Mouse (Mus musculus): ENCODE data around the gene Parn.

Gene Parn

DNA sequence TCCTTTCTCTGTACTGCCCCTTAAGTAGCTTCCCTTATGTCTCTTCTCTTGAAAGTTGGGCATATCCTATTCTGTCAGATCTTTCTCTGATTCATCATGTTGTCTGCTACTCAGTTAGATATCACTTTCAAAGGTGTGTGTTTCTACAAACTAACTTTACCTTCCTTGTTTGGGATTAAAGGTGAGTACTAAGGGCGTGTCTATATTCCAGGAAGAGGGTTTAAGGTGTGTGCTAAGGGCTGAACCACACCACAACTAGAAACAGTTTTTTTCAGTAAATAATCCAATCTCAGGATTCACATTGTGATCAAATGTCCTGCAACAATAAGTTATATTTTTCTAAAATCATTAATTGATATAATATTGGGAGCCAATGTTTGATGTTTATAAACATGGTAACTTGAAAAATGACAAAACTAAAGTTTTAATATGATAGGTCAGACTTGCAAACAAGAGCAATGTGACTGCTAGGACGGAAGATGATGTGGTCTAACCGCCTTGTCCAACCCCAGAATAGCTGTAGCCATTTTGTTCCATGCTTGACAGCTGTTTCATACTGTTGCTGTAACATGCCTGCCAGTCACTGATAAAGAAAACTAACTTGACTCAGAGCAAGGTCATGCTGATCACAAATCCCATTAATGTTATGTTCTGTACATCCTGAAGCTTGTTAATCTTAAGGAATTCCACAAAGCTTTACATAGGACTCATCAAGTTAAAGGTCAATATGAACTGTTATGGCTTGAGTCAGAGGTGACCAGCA lies 46.0 kb downstream of the Parn start:
- DNase-seq, result no peak

DNA sequence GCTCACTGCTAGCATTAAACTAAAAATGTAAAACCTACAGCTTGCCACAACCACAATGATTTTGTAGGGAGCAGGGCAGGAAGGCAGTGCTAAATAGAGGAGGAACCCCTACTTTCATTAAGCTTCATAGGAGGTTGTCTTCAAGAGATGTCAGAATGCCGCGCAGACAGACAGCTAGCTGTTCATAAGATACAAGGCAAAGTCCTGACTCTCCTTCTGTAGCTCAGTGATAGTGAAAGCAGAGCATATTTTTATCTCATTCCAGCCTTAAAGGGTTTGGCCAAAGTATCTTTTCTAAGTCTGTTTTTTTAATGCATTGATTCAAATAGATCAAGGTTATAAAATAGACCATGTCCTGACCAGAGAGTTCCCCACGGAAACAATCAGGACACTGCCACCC lies 47.8 kb downstream of the Parn start:
- DNase-seq, result no peak

DNA sequence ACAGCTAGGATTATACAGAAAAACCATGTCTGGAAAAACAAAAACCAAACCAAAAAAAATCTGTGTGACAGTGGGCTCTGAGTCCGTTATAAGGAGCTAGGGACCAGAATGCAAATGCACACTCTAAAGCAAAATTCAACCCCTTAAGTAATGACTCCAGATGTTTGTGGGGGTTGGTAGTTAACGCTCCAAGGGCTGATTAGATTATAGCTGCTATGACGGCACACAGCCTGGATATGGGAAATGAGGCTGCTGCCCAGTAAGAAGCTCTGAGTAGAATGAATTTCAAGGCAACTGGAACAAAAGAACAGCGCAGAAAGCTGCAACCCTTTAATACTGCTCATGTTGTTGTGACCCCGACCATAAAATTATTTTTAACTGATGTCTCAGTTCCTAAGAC lies 52.7 kb downstream of the Parn start:
- DNase-seq, result no peak

DNA sequence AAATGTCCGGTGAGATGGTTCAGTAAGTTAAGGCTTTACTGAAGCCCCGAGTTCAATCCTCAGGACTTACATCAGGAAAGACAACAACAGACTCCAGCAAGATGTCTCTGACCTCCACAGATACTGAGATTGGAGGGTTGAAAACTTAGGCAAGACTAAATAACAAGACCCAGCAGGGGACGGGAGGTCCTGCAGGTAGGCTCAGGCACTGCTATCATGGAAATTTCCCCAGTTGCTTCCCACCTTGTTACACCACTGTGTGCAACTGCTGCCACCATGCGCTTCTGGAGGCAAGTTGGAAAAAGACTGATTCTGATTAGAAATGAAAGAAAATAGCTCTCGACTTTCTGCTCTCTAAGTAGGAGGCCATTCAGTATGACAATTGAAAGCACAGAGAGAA lies 55.4 kb downstream of the Parn start:
- DNase-seq, result no peak

DNA sequence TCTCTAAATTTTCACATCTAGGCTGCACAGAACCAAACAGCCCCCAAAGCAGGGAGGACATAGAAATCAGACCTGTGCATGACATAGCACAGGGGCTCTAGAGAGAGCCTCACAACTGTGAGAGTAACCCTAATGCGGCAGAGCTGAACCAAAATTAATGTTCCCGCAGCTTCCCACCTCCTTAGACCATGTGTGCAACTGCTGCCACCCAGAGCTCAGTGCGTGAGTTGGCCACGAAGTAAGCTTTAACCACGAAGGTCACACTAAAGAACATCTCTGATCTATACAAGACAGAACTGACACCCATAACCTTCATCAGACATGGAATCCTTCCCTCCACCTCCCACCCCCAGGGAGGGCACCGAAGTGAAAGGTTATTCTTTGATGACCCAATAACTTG lies 55.9 kb downstream of the Parn start:
- DNase-seq, result no peak

DNA sequence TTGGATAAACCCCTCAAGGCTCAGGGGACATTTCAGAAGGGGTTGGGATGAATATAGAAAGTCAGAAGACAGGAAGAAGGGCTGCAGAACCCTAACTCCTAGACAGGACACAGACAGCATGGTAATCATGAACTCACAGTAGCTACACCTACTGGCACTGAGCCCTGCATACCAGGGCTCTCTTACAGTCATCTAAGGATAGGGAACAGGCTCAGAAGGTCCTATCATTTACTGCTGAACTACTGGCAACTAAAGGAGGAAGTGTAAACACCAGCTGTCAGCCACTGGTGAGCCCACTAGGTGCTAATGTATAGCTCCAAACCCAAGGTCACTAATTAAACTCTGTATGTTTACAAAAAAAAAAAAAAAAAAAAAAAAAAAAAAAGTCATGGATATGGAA lies 56.6 kb downstream of the Parn start:
- no peak for DNase-seq

DNA sequence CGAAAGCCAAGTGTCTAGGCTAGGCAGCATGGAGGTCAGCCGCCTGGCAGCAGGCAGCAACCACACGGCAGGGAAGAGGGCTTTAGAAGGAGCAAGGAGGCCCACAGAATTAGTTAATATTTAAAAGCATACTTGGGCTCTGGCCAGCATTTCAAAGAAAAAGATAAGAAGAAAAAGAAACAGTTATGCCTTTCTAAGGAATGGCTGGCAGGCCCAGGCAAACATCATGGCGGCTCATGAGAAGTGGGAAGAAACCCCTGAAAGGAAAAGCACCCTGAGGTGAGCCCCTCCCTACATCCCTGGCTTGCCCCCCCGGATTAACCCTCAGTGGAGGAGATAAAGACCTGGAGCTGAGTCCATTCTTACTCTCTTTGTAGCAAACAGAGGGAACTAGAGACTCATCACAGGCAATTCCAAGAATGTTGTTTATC lies 57.0 kb downstream of the Parn start:
- no peak for DNase-seq

DNA sequence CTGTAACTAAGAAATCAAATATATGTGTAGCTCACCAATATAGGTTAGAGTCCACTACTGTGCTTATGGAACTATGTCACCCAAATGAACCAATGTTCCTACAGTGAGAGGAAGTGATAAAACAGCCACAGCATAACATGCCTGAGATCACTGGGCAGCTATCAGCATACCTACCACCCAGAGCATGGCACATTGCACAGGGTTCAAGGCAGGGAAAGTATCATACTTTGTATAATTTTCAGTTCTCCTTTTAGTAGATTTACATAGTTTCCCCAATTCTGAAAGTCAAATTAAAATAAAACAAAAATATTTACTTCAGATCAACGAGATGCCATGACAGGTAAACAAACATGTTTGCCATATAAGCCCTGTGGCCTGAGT lies 59.3 kb downstream of the Parn start:
- peak; percentile 14 to 17 for DNase-seq

DNA sequence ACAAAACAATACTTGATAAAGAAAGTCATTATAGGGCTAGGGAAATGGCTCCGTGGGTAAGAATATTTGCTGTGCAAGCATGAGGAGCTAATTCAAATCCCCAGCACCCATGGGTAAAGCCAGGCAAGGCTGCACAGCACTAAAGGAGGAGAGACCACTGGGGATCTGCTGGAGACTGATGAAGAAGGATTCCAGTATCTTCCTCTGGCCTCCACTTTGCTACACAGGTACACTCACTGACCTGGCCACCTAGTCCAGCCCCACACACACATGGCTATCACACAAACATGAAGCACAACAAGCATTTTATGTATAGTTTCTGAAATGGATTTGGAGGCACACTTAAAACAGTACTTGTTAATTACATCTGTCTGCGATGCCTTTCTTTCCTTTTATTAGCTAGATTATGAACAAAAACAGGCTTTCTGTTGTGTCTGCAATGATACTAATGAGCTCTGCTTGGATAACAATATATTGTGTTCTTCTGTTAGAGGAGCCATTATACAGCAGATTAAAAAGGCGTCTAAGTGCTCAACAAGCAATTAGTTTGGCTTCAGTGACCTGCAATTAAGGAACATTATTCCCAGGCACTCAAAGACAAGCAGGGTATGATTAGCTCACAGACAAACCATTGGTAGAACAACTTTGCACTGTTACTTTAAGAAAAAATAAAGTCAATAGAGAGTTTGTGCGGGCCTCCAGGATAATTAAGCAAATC lies 59.8 kb downstream of the Parn start:
- DNase-seq, result no peak

DNA sequence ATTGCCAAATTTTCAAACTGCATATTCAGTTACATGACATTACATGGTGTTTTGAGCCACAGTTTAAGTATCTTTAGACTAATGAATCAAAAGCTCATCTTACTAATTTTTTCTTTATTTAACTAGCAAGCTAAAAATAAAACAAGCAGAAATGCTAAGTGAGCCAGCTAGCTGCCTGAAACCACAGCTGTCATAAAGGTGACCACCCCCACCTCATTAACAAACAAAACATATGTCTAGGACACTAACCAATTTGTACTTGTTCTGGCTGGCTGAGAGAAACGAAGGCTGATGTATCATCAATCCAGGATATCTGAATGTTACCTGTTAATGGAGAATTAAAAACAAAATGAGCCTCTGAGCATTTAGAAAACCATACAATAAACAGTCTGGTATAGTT lies 65.2 kb downstream of the Parn start:
- no peak for DNase-seq

DNA sequence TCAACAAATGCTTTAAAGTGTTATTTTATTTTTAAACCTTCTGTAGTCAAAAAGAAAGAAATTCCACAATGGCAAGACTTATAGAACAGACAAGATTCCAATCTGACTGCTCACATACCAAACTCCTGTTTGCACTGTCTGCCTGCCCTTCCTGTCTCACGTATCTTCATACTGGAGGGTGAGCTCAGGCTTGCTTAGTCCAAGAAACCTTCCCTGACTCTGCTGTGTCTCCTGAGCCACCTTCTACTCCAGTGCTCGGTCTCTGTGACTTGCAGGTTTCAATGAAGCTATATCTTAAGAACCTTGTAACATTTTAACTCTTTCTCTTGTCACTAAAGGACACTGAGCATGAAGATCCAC lies 78.9 kb downstream of the Parn start:
- no peak for DNase-seq

DNA sequence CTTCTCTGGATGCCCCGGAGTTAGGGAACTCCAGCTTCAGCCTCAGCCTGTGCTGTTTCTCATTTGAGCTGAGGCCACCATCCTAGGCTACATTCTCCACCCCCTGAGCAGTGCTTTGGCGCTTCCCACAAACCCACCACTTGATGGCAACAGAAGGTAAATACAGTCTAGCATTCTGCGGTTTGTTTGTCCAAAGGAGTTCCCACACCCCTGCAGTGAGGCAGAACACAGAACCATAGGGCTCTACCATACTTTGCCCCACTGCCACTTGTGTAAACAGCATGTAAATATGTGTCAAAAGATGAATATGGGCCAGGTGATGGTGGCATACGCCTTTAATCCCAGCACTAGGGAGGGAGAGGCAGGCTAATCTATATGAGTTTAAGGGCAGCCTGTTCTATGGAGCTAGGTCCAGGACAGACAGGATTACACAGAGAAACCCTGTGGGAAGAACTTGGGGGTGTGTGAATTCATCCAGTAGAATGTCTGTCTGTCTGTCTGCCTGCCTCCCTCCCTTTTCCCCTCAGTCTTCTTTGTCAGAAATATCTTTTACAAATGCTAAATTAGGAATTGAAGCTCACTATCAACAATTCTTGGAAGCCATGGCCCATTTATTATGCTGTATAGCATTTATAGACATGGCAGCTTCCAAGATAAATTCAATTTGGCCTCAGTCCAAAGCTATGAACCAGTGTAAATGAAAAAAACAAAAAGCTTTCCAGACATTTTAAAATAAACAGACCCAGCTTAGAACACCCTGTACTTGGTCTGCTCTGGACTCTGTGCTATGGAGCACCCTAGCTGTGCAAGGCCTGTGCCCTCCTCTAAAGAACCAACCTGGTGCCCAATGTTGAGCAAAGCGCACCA lies 79.6 kb downstream of the Parn start:
- DNase-seq, result no peak

DNA sequence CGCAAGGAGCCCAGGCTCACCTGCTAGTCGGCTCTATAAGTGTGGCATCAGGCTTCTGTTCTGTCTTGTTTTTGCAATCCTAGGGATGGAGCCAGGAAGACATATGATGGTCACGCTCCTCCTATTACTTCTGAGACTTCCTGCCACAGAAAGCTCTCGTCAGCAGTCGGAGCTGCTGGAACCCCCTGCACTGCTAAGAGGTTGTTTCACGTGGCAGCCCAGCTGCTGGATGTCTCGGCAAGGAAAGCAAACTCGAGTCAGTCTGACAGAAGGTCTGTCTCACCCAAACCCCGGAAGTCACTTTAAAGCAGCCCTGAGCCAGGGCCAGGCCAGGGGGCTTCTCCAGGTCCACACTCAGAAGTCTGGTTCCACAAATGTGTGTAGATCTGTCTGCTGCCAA lies 82.7 kb downstream of the Parn start:
- no peak for DNase-seq

DNA sequence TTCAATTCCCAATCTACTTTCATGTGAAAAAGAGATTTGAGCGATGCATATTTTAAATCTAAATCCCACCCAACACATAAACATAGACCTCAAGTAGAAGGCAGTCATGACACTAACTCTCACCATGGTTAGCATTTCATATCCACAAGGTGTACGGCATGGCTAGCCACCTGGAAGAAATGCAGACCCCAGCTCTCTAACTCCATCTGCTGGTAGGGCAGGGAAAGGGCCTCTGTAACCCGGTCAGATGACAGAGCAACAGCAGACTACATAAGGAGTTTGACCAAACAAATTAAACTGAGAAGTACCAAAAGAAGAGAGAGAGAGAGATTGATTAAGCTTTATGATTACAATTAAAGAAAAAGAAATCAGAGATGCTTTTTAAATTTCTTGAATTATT lies 87.2 kb downstream of the Parn start:
- DNase-seq, result peak in 1 of 2 experiments; percentile 14

DNA sequence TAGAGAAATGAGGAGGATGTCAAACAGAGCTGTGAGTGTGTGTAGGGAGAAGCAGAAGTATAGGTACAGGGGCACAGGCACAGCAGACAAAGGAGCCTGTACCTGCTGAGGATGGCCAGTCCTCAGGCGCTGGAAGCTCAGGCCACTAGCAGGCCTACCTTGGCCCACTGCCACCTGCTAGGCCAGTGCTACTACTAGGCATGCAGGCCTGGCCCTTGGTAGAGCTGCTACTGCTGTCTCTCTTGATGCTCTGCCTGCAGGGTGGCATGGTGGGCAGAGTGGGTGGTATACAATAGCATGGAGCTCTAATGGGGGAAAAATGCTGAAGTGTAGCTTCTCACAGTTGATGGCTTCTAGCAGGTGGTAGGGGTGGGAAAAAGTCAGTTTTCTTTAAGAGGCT lies 88.0 kb downstream of the Parn start:
- DNase-seq, result no peak

DNA sequence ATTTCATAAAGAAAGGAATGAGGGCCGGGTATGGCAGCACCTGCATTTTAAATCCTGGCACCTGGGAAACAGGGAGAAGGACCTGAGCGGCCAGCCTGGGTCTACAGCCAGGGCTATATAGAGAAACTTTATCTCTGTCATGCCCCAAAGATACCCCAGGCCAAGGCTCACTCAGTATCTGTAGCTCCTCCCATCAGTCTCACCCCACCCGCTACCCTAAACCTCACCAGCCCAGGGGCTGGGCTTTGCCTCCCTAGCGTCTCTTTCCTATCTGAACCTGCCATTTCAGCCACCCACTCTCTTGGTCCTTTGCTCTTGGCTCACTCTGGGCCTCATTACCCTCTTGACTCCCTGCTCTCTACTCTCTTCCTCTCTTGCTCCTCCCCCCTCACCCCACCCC lies 92.7 kb downstream of the Parn start:
- DNase-seq, result no peak

DNA sequence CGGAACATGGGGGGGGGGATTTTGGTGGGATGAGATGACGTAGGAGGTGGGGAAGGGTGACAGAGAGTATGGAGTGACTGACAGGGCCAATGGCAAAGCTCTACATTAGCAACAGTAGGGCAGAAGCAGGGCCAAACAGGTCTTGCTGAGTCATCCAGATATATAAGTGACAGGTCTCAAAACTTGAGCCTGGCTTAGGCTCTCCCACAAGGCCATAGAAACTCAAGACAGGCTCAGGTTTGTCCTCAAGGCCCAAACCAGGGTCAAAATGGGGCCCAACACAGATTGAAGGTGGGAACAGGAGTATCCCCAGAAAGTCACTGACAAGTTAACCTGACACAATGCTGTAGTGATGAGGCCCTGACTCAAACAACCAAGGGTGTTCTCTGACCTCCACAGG lies 99.7 kb downstream of the Parn start:
- DNase-seq, result no peak

DNA sequence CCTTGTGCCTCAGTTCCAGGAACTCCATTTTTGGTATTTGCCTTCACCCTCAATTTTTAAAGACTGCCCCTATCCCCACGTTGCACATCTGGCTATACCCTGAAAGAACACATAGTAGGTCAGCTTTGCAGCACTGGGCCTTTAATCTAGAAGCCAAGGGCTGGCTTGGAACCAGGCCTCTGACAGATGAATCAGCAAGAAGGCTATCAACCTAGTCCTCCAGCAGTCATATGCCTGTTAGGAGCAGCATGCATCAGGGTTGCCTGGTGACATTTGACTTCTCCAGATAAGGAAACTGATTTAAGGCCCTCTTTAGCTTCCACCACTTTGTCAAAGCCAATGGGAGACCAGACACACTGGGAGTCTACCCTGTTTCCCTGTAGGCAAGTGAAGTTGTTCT lies 100.4 kb downstream of the Parn start:
- DNase-seq, result no peak

DNA sequence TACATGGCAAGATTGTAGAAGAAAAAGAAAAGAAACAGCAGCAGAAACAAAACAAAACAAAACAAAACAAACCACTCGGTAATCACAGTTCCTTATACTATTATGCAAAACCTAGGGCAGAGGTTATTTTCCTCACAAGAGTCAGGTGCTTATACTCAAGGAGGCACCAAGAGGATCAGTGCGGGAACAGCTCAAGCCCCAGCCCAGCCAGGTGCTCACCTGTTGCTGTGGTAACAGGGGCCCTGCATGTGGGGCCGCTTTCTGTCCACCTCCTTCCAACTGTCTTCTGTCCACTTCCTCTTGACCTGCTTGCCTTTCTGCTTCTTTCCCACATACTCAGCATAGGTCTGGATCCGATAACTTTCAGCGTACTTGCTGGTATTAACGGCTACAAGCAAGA lies 101.6 kb downstream of the Parn start:
- DNase-seq, result no peak

DNA sequence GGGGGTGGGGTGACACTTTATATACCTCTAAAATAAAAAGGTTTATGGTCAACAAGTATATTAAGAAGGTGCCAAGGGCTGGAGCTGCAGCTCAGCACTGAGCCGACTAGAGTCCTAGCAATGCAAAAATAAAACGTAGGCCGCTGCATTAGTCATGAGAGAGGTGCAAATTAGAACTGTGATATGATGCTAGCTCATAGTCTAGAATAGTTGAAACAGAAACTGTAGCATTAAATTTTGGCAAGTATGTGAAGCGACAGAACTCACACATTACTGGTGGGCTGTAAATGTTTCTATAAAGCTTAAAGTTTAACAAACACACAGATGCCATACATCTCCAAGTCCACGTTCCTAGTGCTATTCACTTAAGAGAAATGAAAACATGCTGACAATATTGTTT lies 102.7 kb downstream of the Parn start:
- no peak for DNase-seq

DNA sequence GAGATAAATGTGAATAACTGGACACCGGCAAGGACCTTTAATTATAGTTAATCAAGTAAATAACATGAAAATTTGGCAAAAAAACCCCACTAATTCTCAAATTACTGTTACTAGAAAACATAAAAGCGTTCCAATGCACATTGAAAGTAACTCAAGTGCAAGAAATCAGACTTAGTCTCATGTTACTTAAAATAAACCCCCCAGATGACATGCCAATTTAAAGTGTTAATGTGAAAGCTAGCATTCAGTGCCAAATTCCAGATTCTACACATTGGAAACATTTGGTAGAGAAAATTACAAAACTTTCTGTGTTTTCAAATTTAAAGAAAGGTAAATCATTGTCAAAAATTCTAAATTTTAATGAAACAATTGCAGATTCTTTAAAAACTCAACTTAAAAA lies 110.2 kb downstream of the Parn start:
- DNase-seq, result no peak

DNA sequence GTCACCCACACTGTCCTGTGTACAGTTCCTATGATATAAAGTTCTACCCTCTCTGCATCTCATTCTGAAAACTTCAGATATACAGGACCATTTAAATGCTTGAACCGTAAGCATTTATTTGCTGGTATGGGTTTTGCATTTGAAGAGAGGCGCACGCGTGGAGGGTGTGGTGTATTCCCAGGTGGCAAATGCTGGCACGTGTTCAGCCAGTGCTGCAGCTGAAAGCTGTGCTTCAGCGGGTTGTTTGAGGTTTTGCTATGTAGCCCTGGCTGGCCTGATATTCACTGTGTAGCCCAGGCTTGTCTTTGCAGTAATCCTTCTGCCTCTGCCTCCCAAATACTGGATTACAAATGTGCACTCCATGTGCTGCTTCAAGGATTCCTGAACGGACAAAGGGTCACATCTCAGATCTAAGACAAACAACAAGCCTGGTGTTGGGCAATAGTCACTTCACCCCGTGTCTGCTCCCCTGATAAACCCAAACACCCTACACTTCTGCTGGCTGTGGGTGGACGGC lies 111.0 kb downstream of the Parn start:
- DNase-seq, result no peak

DNA sequence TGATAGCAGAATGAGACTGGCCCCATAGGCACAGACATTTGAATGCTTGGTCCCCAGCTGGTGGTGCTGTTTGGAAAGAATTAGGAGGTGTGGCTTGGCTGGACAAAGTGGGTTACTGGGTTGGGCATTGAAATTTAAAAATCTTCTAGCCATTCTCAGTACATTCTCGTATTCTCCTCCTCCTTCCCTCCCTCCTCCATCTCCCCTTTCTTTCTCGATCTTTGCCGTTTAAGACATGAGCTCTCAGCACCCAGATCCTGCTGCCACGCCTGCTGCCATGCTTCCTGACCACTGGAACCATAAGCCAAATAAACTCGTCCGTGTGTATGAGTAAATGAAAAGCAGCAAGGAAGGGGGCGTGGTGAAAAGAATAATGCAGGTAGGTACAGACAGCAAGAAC lies 111.5 kb downstream of the Parn start:
- DNase-seq, result no peak

DNA sequence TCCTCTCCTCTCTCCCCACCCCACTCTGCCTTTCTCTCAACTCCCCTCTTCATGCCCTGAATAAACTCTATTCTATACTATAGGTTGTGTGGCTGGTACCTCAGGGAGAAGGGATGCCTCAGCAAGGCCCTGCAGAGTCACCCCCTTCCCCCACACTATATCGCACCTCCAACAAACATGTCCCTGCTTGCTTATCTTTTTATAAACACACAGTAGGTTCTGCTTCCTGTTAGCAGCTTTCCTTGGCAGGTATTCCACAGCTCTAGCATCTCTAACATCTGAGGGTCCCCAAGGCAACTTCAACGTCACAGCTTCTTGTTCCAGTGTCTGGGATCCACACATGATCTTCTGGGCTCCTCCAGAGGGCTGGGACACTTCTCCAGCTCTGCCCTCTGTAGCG lies 117.3 kb downstream of the Parn start:
- DNase-seq, result no peak
